Mouse (Mus musculus): ENCODE data around the gene 1700020D05Rik. TPM values are rescaled to one million over a fixed set of nuclear protein-coding genes. Genes with fewer than 3 reads are reported as not detected.

1700020D05Rik gene
- polyA plus RNA-seq, 1 experiment from 2014 or later, result 0.31 TPM

DNA sequence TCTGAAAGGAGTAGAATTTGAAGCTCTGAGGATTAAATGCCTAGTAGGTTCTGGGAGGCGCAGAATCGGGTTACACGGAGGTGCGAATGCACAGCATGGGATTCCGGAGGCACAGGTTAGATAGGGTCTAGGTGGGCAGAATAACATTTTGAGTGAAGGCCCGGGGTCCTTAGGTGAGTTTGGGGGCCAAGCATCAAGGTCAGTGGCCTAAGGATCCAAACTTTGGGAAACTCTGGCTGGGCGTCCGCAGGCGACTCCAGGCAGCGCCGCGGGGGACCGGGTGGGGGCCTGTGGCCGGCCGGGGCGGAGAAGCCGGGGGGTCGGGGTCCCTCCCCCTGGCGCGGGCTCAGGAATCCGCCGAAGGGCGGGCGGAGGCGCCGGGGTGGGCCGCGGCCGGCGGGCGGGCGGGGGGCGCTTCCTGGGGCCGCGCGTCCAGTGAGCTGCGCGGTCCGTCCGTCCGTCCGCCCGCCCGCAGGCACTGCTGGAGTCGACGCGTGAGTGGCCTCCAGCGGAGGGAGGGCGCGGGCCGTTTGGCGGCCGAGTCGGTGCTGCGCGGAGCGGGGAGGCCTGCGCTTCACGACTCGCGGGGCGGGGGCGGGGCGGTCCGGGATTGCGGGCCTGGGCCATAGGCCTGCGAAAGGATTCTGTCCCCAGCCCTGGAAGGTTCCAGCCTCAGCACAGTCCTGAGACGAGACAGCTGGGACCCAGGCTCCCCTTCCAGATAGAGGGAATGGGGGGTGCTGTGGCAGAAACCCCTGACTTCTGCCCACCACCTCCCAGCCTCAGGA is 29.1 kb downstream of the 1700020D05Rik start:
- DNase-seq (ENCODE audit: low spot score) (peak; percentile 62), ATAC-seq (ENCODE audit: insufficient read depth, low FRiP score, low TSS enrichment) (peak; percentile 82)
- WGBS, result 2% methylated on average over 33 of the region's 68 CpGs
- peak overlapping the region; percentile 62 for H3K4me3 ChIP-seq (ENCODE audit: low read depth, low read length)
- no peaks in the 10 kb centered on the region for H3K27me3 ChIP-seq (ENCODE audit: control insufficient read depth, insufficient read depth, low read length)
- no peaks in the 10 kb centered on the region for H3K9me3 ChIP-seq (ENCODE audit: control insufficient read depth, low read length)
- H3K4me1 ChIP-seq (ENCODE audit: control insufficient read depth, insufficient read depth, low read length), result peaks cover 9% of the 10 kb centered on the region
- H3K27ac ChIP-seq (ENCODE audit: low read depth, low read length), result peak overlapping the region; percentile 56
- H3K9ac ChIP-seq (ENCODE audit: low read length), result peak overlapping the region; percentile 82
- no peaks in the 10 kb centered on the region for H3K36me3 ChIP-seq (ENCODE audit: control insufficient read depth, insufficient read depth, low read length)
- peak overlapping the region; percentile 97 for H3K4me2 ChIP-seq (ENCODE audit: low read depth)

DNA sequence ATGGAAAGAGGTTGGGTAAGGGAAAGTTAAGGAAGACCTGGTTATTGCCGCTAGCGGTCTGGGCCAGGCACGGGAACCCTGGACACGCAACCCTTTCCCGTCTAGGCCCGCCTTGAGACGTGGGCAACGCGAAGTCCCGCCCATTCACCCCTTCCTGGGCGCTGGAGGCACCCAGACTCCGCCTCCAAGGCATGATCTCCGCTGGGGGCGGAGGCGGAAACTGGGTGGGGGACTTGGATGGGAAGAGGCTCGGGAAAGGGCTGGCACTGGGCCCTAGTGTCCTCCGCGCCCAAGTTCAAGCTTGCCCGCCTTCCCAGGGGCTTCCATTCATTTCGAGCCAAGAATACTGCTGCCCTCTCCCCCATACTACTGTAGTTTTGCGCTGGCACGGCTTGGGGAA is 29.9 kb downstream of the 1700020D05Rik start, which contains the start of gene Efemp2:
Efemp2 (plus strand) TSS at position 235 of the 400 bp plus-strand sequence.
- Histone ChIP-seq H3K4me2 (ENCODE audit: low read depth) (peak within 1 kb of the TSS; percentile 97), H3K4me3 (ENCODE audit: low read depth, low read length) (peak within 1 kb of the TSS; percentile 62), H3K36me3 (ENCODE audit: control insufficient read depth, insufficient read depth, low read length) (no peaks in the 10 kb centered on the region), H3K27me3 (ENCODE audit: control insufficient read depth, insufficient read depth, low read length) (no peaks in the 10 kb centered on the region), H3K9me3 (ENCODE audit: control insufficient read depth, low read length) (no peaks in the 10 kb centered on the region), H3K9ac (ENCODE audit: low read length) (peak within 1 kb of the TSS; percentile 82), H3K27ac (ENCODE audit: low read depth, low read length) (peak within 1 kb of the TSS; percentile 56), H3K4me1 (ENCODE audit: control insufficient read depth, insufficient read depth, low read length) (peaks cover 9% of the 10 kb centered on the region)
- DNase-seq (ENCODE audit: low spot score) (peak; percentile 80), ATAC-seq (ENCODE audit: insufficient read depth, low FRiP score, low TSS enrichment) (peak; percentile 64; the same call in 1 of the 2 replicates)
- WGBS, result 3% methylated on average over 22 of the region's 22 CpGs

DNA sequence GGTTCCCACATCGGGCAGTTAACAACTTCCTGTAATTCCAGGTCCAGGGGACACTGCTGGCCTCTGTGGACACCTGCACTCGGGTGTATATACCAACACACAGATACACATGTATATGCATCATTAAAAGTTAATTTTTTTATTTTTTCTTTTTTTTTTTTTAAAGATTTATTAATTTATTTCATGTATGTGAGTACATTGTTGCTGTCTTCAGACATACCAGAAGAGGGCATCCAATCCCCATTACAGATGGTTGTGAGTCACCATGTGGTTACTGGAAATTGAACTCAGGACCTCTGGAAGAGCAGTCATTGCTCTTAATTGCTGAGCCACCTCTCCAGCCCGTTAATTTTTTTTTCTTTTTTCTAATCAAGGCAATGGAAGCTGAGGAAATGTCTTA is 30.7 kb downstream of the 1700020D05Rik start:
- Histone ChIP-seq H3K27ac (ENCODE audit: low read depth, low read length) (no peak overlapping the region), H3K9ac (ENCODE audit: low read length) (no peak overlapping the region), H3K27me3 (ENCODE audit: control insufficient read depth, insufficient read depth, low read length) (no peaks in the 10 kb centered on the region), H3K4me2 (ENCODE audit: low read depth) (no peak overlapping the region), H3K4me3 (ENCODE audit: low read depth, low read length) (no peak overlapping the region), H3K4me1 (ENCODE audit: control insufficient read depth, insufficient read depth, low read length) (peaks cover 9% of the 10 kb centered on the region), H3K9me3 (ENCODE audit: control insufficient read depth, low read length) (no peaks in the 10 kb centered on the region), H3K36me3 (ENCODE audit: control insufficient read depth, insufficient read depth, low read length) (no peaks in the 10 kb centered on the region)
- 81% methylated on average over 3 of the region's 3 CpGs for WGBS
- DNase-seq (ENCODE audit: low spot score), result no peak
- no peak for ATAC-seq (ENCODE audit: insufficient read depth, low FRiP score, low TSS enrichment)

DNA sequence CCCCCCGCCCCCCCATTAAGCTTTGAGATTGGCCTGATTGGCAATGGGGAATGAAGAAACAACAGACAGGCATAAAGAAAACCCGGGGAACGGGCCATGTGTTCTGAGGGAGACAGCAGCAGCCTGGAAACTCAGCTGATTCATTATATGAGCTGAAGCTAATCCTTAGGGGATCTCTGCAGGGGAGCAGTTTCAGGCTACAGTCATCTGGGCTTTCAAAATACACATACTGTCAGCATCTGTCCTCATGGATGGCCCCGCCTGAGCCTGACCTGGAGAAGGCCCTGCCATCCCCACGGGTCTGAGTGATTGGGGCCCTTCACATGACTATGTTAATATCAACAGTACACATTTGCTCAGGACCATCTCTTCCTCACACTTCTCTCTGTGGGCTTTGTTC is 31.7 kb downstream of the 1700020D05Rik start:
- Histone ChIP-seq H3K36me3 (ENCODE audit: control insufficient read depth, insufficient read depth, low read length) (peaks cover 4% of the 10 kb centered on the region), H3K9ac (ENCODE audit: low read length) (no peak overlapping the region), H3K27me3 (ENCODE audit: control insufficient read depth, insufficient read depth, low read length) (no peaks in the 10 kb centered on the region), H3K4me3 (ENCODE audit: low read depth, low read length) (no peak overlapping the region), H3K27ac (ENCODE audit: low read depth, low read length) (no peak overlapping the region), H3K9me3 (ENCODE audit: control insufficient read depth, low read length) (no peaks in the 10 kb centered on the region), H3K4me2 (ENCODE audit: low read depth) (no peak overlapping the region), H3K4me1 (ENCODE audit: control insufficient read depth, insufficient read depth, low read length) (peaks cover 9% of the 10 kb centered on the region)
- DNase-seq (ENCODE audit: low spot score) (no peak), ATAC-seq (ENCODE audit: insufficient read depth, low FRiP score, low TSS enrichment) (no peak)
- 38% methylated on average over 5 of the region's 5 CpGs for WGBS

DNA sequence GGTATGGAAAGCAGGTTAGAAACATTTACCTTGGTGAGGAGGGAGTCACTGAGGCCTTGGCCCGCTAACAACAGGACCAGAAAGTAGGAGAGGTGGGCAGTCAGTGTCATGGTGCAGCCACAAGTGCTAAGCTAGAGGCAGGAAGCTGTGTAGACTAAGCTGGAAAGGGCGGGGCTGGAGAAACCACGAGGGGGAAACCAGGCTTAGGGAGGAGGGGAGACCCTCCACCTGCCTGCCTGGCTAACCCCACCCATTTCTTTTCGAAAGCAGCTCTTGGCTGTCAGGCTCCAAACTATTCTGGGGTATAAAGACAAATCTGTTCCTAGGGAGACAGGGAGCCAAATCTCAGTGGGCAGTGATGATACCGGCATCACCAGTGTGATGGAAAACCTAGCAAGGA is 35.2 kb downstream of the 1700020D05Rik start, which contains the start of gene Ctsw:
Ctsw (minus strand) TSS at position 134 of the 400 bp plus-strand sequence.
- H3K4me2 ChIP-seq (ENCODE audit: low read depth), result no peak within 1 kb of the TSS
- no peak within 1 kb of the TSS for H3K4me3 ChIP-seq (ENCODE audit: low read depth, low read length)
- WGBS, result 61% methylated on average over 5 of the region's 5 CpGs
- no peak within 1 kb of the TSS for H3K27ac ChIP-seq (ENCODE audit: low read depth, low read length)
- no peaks in the 10 kb centered on the region for H3K27me3 ChIP-seq (ENCODE audit: control insufficient read depth, insufficient read depth, low read length)
- no peak within 1 kb of the TSS for H3K9ac ChIP-seq (ENCODE audit: low read length)
- peaks cover 2% of the 10 kb centered on the region; the same call in 1 of the 2 replicates for H3K4me1 ChIP-seq (ENCODE audit: control insufficient read depth, insufficient read depth, low read length)
- DNase-seq (ENCODE audit: low spot score) (no peak), ATAC-seq (ENCODE audit: insufficient read depth, low FRiP score, low TSS enrichment) (no peak)
- H3K36me3 ChIP-seq (ENCODE audit: control insufficient read depth, insufficient read depth, low read length), result peaks cover 10% of the 10 kb centered on the region
- H3K9me3 ChIP-seq (ENCODE audit: control insufficient read depth, low read length), result no peaks in the 10 kb centered on the region

DNA sequence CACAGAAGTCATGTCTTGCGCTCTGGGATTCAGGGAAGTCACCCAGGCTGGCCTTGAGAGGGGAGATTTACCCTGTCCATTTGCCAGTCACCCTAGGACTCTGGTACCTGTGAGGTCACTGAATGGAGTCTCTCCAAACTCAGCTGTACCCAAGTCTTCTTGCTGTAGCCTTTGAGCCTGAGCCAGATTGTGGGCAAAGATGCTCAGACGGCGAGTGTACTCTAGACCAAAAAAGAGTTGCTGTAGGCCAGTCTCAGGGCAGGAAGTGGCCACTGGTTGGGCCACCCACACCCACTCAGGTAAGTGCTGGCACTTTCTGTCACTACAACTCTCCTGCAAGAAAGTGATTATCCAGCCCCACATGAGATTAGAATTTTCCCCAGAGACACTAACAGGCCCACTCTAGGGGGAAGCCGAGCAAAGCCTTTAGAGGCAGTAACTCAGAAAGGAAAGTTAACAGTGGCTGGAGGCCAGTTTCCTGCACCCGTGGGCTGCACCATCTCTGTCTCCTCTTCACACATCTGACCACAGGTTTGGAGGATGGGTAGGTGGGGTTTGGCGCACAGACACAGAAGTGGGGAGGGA is 36.6 kb downstream of the 1700020D05Rik start:
- no peak overlapping the region for H3K4me2 ChIP-seq (ENCODE audit: low read depth)
- H3K36me3 ChIP-seq (ENCODE audit: control insufficient read depth, insufficient read depth, low read length), result peaks cover 12% of the 10 kb centered on the region
- H3K9me3 ChIP-seq (ENCODE audit: control insufficient read depth, low read length), result no peaks in the 10 kb centered on the region
- no peak overlapping the region for H3K4me3 ChIP-seq (ENCODE audit: low read depth, low read length)
- ATAC-seq (ENCODE audit: insufficient read depth, low FRiP score, low TSS enrichment), result no peak
- 95% methylated on average over 6 of the region's 6 CpGs for WGBS
- no peak overlapping the region for H3K27ac ChIP-seq (ENCODE audit: low read depth, low read length)
- no peak for DNase-seq (ENCODE audit: low spot score)
- H3K9ac ChIP-seq (ENCODE audit: low read length), result no peak overlapping the region
- peaks cover 2% of the 10 kb centered on the region; the same call in 1 of the 2 replicates for H3K4me1 ChIP-seq (ENCODE audit: control insufficient read depth, insufficient read depth, low read length)
- no peaks in the 10 kb centered on the region for H3K27me3 ChIP-seq (ENCODE audit: control insufficient read depth, insufficient read depth, low read length)

GRCm38 (mm10) chr19:5465037-5465436 is 38.5 kb downstream of the 1700020D05Rik start:
- H3K27me3 ChIP-seq (ENCODE audit: control insufficient read depth, insufficient read depth, low read length), result no peaks in the 10 kb centered on the region
- H3K9me3 ChIP-seq (ENCODE audit: control insufficient read depth, low read length), result no peaks in the 10 kb centered on the region
- H3K9ac ChIP-seq (ENCODE audit: low read length), result no peak overlapping the region
- peaks cover 8% of the 10 kb centered on the region for H3K4me1 ChIP-seq (ENCODE audit: control insufficient read depth, insufficient read depth, low read length)
- no peak overlapping the region for H3K27ac ChIP-seq (ENCODE audit: low read depth, low read length)
- peaks cover 12% of the 10 kb centered on the region for H3K36me3 ChIP-seq (ENCODE audit: control insufficient read depth, insufficient read depth, low read length)
- WGBS, result 91% methylated on average over 8 of the region's 8 CpGs
- no peak overlapping the region for H3K4me2 ChIP-seq (ENCODE audit: low read depth)
- ATAC-seq (ENCODE audit: insufficient read depth, low FRiP score, low TSS enrichment) (no peak), DNase-seq (ENCODE audit: low spot score) (no peak)
- H3K4me3 ChIP-seq (ENCODE audit: low read depth, low read length), result no peak overlapping the region

DNA sequence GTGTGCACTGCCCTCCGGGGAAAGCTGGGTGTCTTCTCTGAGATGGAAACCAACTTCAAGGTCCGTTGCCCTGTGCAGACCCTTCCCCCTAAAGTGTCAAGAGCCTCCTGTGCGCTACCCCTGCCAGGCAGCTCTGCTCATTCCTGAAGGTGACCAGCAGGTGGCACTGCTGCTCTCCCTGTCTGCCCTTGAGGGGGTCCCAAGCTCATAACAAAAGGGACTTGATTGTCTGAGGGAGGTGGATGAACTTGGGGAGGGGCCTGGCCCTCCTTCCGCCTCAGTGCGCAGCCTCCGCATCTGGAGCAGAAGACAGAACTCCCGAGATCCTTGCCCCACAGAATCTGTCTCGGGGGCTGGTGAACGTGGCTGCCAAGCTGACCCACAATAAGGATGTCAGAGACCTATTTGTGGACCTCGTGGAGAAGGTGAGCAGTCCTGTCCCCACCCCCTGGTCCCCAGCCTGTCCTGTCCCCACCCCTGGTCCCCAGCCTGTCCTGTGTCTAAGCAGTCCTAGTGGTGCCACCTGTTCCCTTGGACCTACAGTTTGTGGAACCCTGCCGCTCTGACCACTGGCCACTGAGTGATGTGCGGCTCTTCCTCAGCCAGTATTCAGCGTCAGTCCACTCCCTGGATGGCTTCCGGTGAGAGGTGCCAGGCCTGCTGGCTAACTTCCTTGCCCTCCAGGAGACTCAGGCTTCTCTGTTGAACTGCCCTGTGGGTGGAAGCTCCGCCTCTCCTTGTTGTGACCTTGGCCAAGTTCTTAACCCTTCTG is 39.6 kb downstream of the 1700020D05Rik start:
- DNase-seq (ENCODE audit: low spot score) (peak; percentile 83), ATAC-seq (ENCODE audit: insufficient read depth, low FRiP score, low TSS enrichment) (peak; percentile 43; the same call in 1 of the 2 replicates)
- H3K4me3 ChIP-seq (ENCODE audit: low read depth, low read length), result peak overlapping the region; percentile 22
- peak overlapping the region; percentile 20; the same call in 1 of the 2 replicates for H3K27ac ChIP-seq (ENCODE audit: low read depth, low read length)
- peaks cover 8% of the 10 kb centered on the region for H3K4me1 ChIP-seq (ENCODE audit: control insufficient read depth, insufficient read depth, low read length)
- H3K9ac ChIP-seq (ENCODE audit: low read length), result peak overlapping the region; percentile 31; the same call in 1 of the 2 replicates
- H3K4me2 ChIP-seq (ENCODE audit: low read depth), result peak overlapping the region; percentile 36
- H3K27me3 ChIP-seq (ENCODE audit: control insufficient read depth, insufficient read depth, low read length), result no peaks in the 10 kb centered on the region
- no peaks in the 10 kb centered on the region for H3K9me3 ChIP-seq (ENCODE audit: control insufficient read depth, low read length)
- H3K36me3 ChIP-seq (ENCODE audit: control insufficient read depth, insufficient read depth, low read length), result peaks cover 12% of the 10 kb centered on the region
- 52% methylated on average over 15 of the region's 15 CpGs for WGBS
